In the genomic region with DNA sequence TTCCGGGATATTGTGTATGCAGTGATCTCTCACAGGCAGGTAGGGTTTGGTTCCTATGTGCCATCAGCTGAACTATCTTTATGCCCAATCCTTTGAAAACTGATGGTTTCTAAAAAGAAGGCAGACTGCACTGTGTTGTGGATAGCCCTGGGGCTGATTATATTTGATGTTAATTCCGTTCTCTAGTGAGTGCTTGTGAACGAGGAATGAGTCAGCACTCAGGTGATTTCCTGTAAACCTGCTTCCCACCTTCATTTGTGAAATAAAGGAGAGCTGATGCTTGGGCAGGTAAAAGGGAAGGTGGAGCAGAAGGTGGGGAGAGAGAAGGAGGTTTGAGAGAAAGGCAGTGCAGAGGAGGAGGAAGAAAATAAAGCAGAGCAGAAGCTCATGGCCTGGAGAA, we compare ENCODE assay signal across 13 mouse cellular contexts.
"Had no signal": no experiment of that assay in that cellular context is flagged by ENCODE, and none has a peak within 500 bp of the region (broad histone marks: within the 10 kb centered on the region; RNA-seq: fewer than 3 reads in every experiment).

No protein-coding gene starts in this region.

- DNase-seq: gastrocnemius, adult 2 months; gastrocnemius, postnatal 10 days; gastrocnemius, postnatal 25 days; heart, adult 2 months; heart, postnatal 10 days; heart, postnatal 4 days; kidney, adult 18-20 months; kidney, adult 8-10 months; kidney, postnatal 14 days; kidney, postnatal 36 days; layer of hippocampus, adult 9-11 months; layer of hippocampus, postnatal 36 days; left cerebral cortex, postnatal 4 days had no signal
